Mouse (Mus musculus): Measurements from ENCODE around the gene Ino80. TPM values are rescaled to one million over a fixed set of nuclear protein-coding genes. Genes with fewer than 3 reads are reported as not detected.

Ino80 gene
- polyA plus RNA-seq, 1 experiment from 2014 or later: 8.1 TPM

DNA sequence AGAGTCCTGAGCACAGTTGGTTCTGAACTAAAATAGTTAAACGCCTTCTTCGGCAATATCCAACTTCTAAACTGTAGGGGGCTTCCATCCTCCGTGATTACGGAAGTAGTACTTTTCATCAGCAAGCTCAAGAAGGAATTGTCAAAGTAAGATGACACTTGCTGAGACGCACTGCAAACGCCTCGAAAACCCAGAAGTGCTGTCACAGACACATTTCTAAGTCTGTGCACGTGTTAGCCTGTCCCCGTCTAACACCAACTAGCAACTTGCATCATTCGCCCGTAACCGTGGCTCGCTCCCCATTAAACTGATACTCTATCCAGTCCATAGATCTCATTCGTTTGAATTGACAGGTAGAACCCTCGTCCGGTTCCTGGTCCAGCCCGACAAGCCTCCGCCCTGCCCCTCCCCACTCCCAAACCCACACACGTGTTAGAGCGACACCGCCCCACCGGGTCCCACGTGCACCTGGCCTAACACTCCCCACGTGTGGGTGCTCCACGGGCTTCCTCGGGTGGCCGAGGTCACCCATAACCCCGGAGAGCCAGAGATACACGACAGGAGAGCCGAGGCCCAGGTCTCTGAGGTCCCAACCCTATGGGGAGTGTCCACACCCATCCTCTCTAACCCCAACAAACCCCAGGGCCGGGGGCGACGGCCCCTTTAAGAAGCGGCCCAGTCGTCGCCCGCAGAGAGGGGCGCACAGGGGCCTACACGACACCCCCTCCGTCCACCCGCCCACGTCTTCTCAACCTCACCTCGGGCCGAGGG is 681 bp downstream of the Ino80 start:
- Histone ChIP-seq H3K27me3 (ENCODE audit: control insufficient read depth, insufficient read depth, low read length) (no peaks in the 10 kb centered on the region), H3K9ac (replicated peaks; ENCODE audit: low read depth, low read length) (peak overlapping the region; percentile 99), H3K9me3 (ENCODE audit: control insufficient read depth, low read depth, low read length) (no peaks in the 10 kb centered on the region), H3K36me3 (ENCODE audit: control insufficient read depth, insufficient read depth, low read length) (no peaks in the 10 kb centered on the region), H3K27ac (ENCODE audit: low read length) (peak overlapping the region; percentile 99), H3K4me2 (replicated peaks; ENCODE audit: low read depth, low read length) (peak overlapping the region; percentile 68), H3K4me3 (ENCODE audit: low read depth, low read length) (peak overlapping the region; percentile 97), H3K4me1 (ENCODE audit: control insufficient read depth, insufficient read depth, low read length) (peaks cover 12% of the 10 kb centered on the region)
- ATAC-seq (ENCODE audit: insufficient number of reproducible peaks, insufficient read depth, low FRiP score, low read depth): peak; percentile 60
- WGBS: 1% methylated on average over 40 of the region's 44 CpGs

DNA sequence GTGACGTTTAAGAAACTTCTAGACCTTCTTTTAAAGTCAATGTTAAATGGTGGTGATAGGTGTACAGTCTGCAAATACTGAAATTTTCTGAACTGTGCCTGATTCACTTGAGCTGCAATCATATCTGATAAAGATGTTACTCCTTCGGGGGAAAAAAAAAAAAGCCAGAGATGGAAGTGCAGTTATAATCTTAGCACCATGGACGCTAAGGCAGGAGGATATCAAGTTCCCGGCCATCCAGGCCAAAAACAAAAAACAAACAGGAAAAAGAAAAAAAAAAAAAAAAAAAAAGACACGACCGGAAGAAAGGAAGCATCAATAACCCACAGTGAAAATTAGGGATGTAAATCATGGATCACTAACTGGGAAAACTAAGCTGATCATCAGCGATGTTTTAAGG is 1.3 kb downstream of the Ino80 start:
- Histone ChIP-seq H3K9ac (replicated peaks; ENCODE audit: low read depth, low read length) (peak overlapping the region; percentile 99), H3K4me3 (ENCODE audit: low read depth, low read length) (peak overlapping the region; percentile 97), H3K36me3 (ENCODE audit: control insufficient read depth, insufficient read depth, low read length) (no peaks in the 10 kb centered on the region), H3K27ac (ENCODE audit: low read length) (no peak overlapping the region), H3K4me1 (ENCODE audit: control insufficient read depth, insufficient read depth, low read length) (peaks cover 12% of the 10 kb centered on the region), H3K4me2 (replicated peaks; ENCODE audit: low read depth, low read length) (peak overlapping the region; percentile 68), H3K27me3 (ENCODE audit: control insufficient read depth, insufficient read depth, low read length) (no peaks in the 10 kb centered on the region), H3K9me3 (ENCODE audit: control insufficient read depth, low read depth, low read length) (no peaks in the 10 kb centered on the region)
- 13% methylated on average over 7 of the region's 7 CpGs for WGBS
- no peak for ATAC-seq (ENCODE audit: insufficient number of reproducible peaks, insufficient read depth, low FRiP score, low read depth)

DNA sequence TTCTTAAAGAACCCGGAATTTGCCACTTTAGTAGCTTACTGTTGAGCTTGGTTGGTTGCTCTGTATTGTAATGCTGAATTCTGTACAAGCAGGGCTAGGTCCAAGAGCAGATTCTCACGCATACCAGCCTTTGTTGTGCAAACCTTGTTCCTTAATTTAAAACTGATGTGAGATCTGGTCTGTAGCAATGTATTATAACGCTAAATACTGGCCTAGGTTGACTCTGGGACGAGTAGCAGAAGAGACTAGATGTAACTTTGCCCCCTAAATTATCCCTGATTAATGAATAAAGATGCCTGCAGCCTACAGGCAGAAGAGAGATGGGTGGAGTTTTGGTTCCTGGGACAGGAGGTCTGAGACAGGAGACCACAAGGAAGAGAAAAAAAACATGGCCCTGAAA is 13.5 kb downstream of the Ino80 start:
- Histone ChIP-seq H3K27me3 (ENCODE audit: control insufficient read depth, insufficient read depth, low read length) (no peaks in the 10 kb centered on the region), H3K4me1 (ENCODE audit: control insufficient read depth, insufficient read depth, low read length) (no peaks in the 10 kb centered on the region), H3K36me3 (ENCODE audit: control insufficient read depth, insufficient read depth, low read length) (peaks cover 6% of the 10 kb centered on the region), H3K9ac (replicated peaks; ENCODE audit: low read depth, low read length) (no peak overlapping the region), H3K4me3 (ENCODE audit: low read depth, low read length) (no peak overlapping the region), H3K27ac (ENCODE audit: low read length) (no peak overlapping the region), H3K9me3 (ENCODE audit: control insufficient read depth, low read depth, low read length) (no peaks in the 10 kb centered on the region), H3K4me2 (replicated peaks; ENCODE audit: low read depth, low read length) (no peak overlapping the region)
- ATAC-seq (ENCODE audit: insufficient number of reproducible peaks, insufficient read depth, low FRiP score, low read depth): no peak
- 66% methylated on average over 4 of the region's 4 CpGs for WGBS

DNA sequence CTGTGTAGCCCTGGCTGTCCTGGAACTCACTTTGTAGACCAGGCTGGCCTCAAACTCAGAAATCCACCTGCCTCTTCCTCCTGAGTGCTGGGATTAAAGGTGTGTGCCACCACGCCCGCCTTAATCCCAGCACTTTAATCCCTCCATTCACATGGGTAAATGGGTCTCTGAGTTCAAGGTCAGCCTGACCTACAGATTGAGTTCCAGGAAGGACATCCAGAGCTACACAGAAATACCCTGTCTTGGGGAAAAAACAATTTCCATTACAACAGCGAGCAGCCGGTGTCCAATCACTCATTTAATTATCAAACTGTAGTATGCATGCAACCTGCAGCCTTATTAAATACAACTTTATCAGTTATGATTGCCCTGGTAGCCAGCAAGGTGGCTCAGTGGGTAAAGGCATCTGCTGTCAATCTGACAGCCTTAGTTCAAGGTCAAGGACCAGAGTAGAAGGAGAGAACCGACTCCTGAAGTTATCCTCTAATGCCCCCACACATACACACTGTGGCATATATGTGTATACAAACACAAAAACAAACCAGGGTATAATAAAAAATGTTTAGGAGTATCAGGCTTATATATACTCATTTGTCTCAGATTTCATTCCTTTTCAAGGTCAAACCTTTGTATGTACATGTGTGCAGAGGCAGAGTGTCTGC is 14.2 kb downstream of the Ino80 start:
- H3K36me3 ChIP-seq (ENCODE audit: control insufficient read depth, insufficient read depth, low read length): peaks cover 7% of the 10 kb centered on the region
- no peak overlapping the region for H3K4me2 ChIP-seq (replicated peaks; ENCODE audit: low read depth, low read length)
- ATAC-seq (ENCODE audit: insufficient number of reproducible peaks, insufficient read depth, low FRiP score, low read depth): no peak
- no peaks in the 10 kb centered on the region for H3K9me3 ChIP-seq (ENCODE audit: control insufficient read depth, low read depth, low read length)
- H3K4me1 ChIP-seq (ENCODE audit: control insufficient read depth, insufficient read depth, low read length): no peaks in the 10 kb centered on the region
- H3K27me3 ChIP-seq (ENCODE audit: control insufficient read depth, insufficient read depth, low read length): no peaks in the 10 kb centered on the region
- H3K4me3 ChIP-seq (ENCODE audit: low read depth, low read length): no peak overlapping the region
- WGBS: 85% methylated on average over 5 of the region's 5 CpGs
- no peak overlapping the region for H3K9ac ChIP-seq (replicated peaks; ENCODE audit: low read depth, low read length)
- no peak overlapping the region for H3K27ac ChIP-seq (ENCODE audit: low read length)

DNA sequence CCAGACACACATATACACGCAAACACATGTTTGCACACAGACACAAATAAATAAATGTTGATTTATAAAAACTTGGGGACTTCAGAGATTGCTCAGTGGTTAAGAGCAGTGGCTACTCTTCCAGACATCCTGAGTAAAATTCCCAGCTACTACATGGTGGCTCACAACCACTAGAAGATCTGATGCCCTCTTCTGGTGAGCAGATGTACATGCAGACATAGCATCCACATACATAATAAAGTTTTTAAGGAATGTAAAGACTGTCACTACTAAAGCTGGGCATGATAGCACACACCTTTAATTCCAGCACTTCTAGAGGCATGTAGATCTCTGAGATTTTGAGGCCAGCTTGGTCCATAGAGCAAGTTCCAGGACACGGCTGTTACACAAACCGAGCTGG is 16.5 kb downstream of the Ino80 start:
- Histone ChIP-seq H3K36me3 (ENCODE audit: control insufficient read depth, insufficient read depth, low read length) (peaks cover 15% of the 10 kb centered on the region), H3K9me3 (ENCODE audit: control insufficient read depth, low read depth, low read length) (no peaks in the 10 kb centered on the region), H3K4me1 (ENCODE audit: control insufficient read depth, insufficient read depth, low read length) (no peaks in the 10 kb centered on the region), H3K4me3 (ENCODE audit: low read depth, low read length) (no peak overlapping the region), H3K9ac (replicated peaks; ENCODE audit: low read depth, low read length) (no peak overlapping the region), H3K27me3 (ENCODE audit: control insufficient read depth, insufficient read depth, low read length) (no peaks in the 10 kb centered on the region), H3K27ac (ENCODE audit: low read length) (no peak overlapping the region), H3K4me2 (replicated peaks; ENCODE audit: low read depth, low read length) (no peak overlapping the region)
- WGBS: 94% methylated on average over 3 of the region's 3 CpGs
- ATAC-seq (ENCODE audit: insufficient number of reproducible peaks, insufficient read depth, low FRiP score, low read depth): no peak

DNA sequence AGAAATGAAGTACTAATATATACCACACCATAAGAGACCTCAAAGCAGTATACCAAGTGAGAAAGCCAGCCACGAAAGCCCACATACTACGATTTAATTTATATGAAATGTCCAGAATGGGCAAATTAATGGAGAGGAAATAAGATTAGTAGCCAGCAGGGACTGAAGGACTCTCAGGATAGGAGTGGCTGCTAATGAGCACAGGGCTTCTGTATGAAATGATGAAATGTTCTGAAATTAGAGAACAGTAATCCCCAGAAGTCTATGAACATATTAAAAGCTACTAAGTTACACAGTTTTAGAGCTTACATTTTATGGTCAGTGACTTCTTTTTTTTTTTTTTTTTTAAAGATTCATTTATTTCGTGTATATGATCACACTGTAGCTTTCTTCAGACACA is 22.9 kb downstream of the Ino80 start:
- 94% methylated on average over 3 of the region's 3 CpGs for WGBS

DNA sequence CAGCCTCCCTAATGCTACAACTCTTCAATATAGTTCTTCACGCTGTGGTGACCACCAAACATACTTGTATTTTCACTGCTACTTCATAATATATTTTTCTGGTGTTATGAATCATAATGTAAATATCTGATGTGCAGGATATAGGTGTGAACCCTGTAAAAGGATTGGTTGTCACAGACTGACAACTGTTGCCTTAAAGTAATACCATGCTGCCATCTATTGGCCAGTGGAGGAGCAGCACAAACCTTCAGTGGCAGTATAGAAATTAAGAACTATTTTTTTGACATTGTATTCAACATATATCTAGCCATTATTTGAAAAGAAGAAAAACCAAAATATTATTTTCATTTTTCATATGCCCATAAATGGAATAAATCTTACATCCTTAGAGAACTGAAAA is 40.5 kb downstream of the Ino80 start:
- no peaks in the 10 kb centered on the region for H3K27me3 ChIP-seq (ENCODE audit: control insufficient read depth, insufficient read depth, low read length)
- no peaks in the 10 kb centered on the region for H3K9me3 ChIP-seq (ENCODE audit: control insufficient read depth, low read depth, low read length)
- no peak overlapping the region for H3K4me3 ChIP-seq (ENCODE audit: low read depth, low read length)
- H3K36me3 ChIP-seq (ENCODE audit: control insufficient read depth, insufficient read depth, low read length): peaks cover 35% of the 10 kb centered on the region
- H3K27ac ChIP-seq (ENCODE audit: low read length): no peak overlapping the region
- ATAC-seq (ENCODE audit: insufficient number of reproducible peaks, insufficient read depth, low FRiP score, low read depth): no peak
- H3K4me1 ChIP-seq (ENCODE audit: control insufficient read depth, insufficient read depth, low read length): no peaks in the 10 kb centered on the region
- H3K4me2 ChIP-seq (replicated peaks; ENCODE audit: low read depth, low read length): no peak overlapping the region
- WGBS: 89% methylated on average over 1 of the region's 1 CpGs
- H3K9ac ChIP-seq (replicated peaks; ENCODE audit: low read depth, low read length): no peak overlapping the region

More for the DNA sequence above, 22.9 kb downstream of the Ino80 start:
- Histone ChIP-seq H3K4me2 (replicated peaks; ENCODE audit: low read depth, low read length) (no peak overlapping the region), H3K27ac (ENCODE audit: low read length) (no peak overlapping the region), H3K4me3 (ENCODE audit: low read depth, low read length) (no peak overlapping the region), H3K4me1 (ENCODE audit: control insufficient read depth, insufficient read depth, low read length) (no peaks in the 10 kb centered on the region), H3K9me3 (ENCODE audit: control insufficient read depth, low read depth, low read length) (no peaks in the 10 kb centered on the region), H3K9ac (replicated peaks; ENCODE audit: low read depth, low read length) (no peak overlapping the region), H3K36me3 (ENCODE audit: control insufficient read depth, insufficient read depth, low read length) (peaks cover 50% of the 10 kb centered on the region), H3K27me3 (ENCODE audit: control insufficient read depth, insufficient read depth, low read length) (no peaks in the 10 kb centered on the region)
- ATAC-seq (ENCODE audit: insufficient number of reproducible peaks, insufficient read depth, low FRiP score, low read depth): no peak

DNA sequence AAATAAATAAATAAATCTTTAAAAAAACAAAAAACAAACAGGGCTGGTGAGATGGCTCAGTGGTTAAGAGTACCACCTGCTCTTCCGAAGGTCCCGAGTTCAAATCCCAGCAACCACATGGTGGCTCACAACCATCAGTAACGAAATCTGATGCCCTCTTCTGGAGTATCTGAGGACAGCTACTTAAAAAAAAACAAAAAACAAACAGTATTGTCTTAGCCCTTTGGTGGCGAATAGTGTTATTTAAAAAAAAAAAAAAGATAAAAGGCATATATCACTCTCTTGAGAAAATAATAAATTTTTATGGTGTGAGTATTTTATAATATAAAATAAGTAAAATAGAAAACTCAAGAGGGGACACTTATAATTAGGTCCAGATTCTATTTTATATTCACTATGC is 41.0 kb downstream of the Ino80 start:
- Histone ChIP-seq H3K27me3 (ENCODE audit: control insufficient read depth, insufficient read depth, low read length) (no peaks in the 10 kb centered on the region), H3K27ac (ENCODE audit: low read length) (no peak overlapping the region)

More for the DNA sequence above, 41.0 kb downstream of the Ino80 start:
- Histone ChIP-seq H3K9me3 (ENCODE audit: control insufficient read depth, low read depth, low read length) (no peaks in the 10 kb centered on the region), H3K4me1 (ENCODE audit: control insufficient read depth, insufficient read depth, low read length) (no peaks in the 10 kb centered on the region), H3K36me3 (ENCODE audit: control insufficient read depth, insufficient read depth, low read length) (peaks cover 30% of the 10 kb centered on the region), H3K4me2 (replicated peaks; ENCODE audit: low read depth, low read length) (no peak overlapping the region), H3K4me3 (ENCODE audit: low read depth, low read length) (no peak overlapping the region), H3K9ac (replicated peaks; ENCODE audit: low read depth, low read length) (no peak overlapping the region)
- no peak for ATAC-seq (ENCODE audit: insufficient number of reproducible peaks, insufficient read depth, low FRiP score, low read depth)
- 91% methylated on average over 4 of the region's 4 CpGs for WGBS
